21 mouse cellular contexts compared by ENCODE assay signal in the genomic region with DNA sequence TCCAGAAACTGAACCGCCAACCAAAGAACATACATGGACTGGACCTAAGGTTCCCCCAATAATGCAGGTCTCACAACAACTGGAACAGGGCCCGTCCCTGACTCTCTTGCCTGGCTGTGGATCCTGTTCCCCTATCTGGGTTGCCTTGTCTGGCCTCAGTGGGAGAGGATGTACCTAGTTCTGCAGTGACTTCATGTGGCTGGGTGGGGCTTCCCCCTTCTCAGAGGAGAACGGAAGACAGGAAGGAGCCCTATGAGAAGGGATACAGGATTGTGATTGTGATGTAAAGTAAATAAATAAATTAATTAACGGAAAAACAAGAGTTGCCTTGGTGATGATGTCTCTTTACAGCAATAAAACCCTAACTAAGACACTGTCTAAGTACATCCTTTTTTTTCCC. TPM values are rescaled to one million over a fixed set of nuclear protein-coding genes. Genes with fewer than 3 reads are reported as not detected.
A peak's percentile ranks its signal among the peaks of the same experiment; 100 is the strongest.
DNase-seq lines count a peak whose midpoint lies in the region; TF ChIP-seq lines count a peak whose summit lies in the region.
"Had no signal": no experiment of that assay in that cellular context is flagged by ENCODE, and none has a peak within 500 bp of the region (broad histone marks: within the 10 kb centered on the region; RNA-seq: fewer than 3 reads in every experiment).

No protein-coding gene starts in this region.

- H3K4me2 ChIP-seq in CH12.LX (ENCODE audit: insufficient read depth, low read depth, poor library complexity, severe bottlenecking) = no peak overlapping the region
- H3K4me2 ChIP-seq: embryonic facial prominence, embryonic 15.5 days; forebrain, embryonic 15.5 days; heart, embryonic 11.5 days; heart, embryonic 15.5 days; hindbrain, embryonic 15.5 days had no signal

- H3K4me3 ChIP-seq in CH12.LX (replicated peaks in 1 of 3; ENCODE audit: low read depth in 2 of 3, low read length in 2 of 3, poor library complexity in 1 of 3) = no peak overlapping the region
- H3K4me3 ChIP-seq: embryonic facial prominence, embryonic 15.5 days; erythroblast, embryonic 14.5 days; forebrain, embryonic 15.5 days; heart, adult 2 months; heart, embryonic 15.5 days; hindbrain, embryonic 10.5 days; hindbrain, embryonic 15.5 days had no signal

- DNase-seq in CD4-positive helper T cell, adult 2 months (ENCODE audit: low read depth, low spot score) = peak; percentile 11
- DNase-seq in CH12.LX (ENCODE audit: extremely low read depth) (peak; percentile 23), R1 (ENCODE audit: low read depth, low spot score) (peak; percentile 44)
- peak; percentile 26 for DNase-seq in induced T-regulatory cell, adult 2 months (ENCODE audit: low read depth)
- no peak for DNase-seq in kidney, postnatal 10 days
- DNase-seq in right cerebral cortex, postnatal 10 days (ENCODE audit: low spot score in 2 of 2) = no peak
- DNase-seq in urinary bladder, adult 18-20 months (ENCODE audit: low spot score in 2 of 2) = no peak
- DNase-seq: adrenal gland, postnatal 36 days; cerebellum, adult 2 months; cerebellum, postnatal 10 days; embryo, embryonic 11 days; gastrocnemius, postnatal 36 days; heart, adult 2 months; kidney, adult 11 months had no signal

- dilution Hi-C loops in CH12.LX (cut with MboI; ENCODE audit: extremely low pct_ligation_motif_present, extremely low pct_unique_long_range_greater_than_20kb, low sequenced_read_pairs) = no loop called here

- H3K79me2 ChIP-seq in CH12.LX (replicated peaks; ENCODE audit: control insufficient read depth, extremely low read depth, insufficient read depth, poor library complexity, severe bottlenecking) = no peaks in the 10 kb centered on the region

- no peak for TF ChIP-seq EP300 in CH12.LX (IDR thresholded peaks at IDR 0.05; ENCODE audit: low read length)

- TF ChIP-seq POLR2A in CH12.LX (IDR thresholded peaks at IDR 0.05; ENCODE audit: low read depth, low read length) = no peak

- H3K27ac ChIP-seq in CH12.LX (ENCODE audit: insufficient read depth, low read depth) = no peak overlapping the region
- H3K27ac ChIP-seq: embryonic facial prominence, embryonic 15.5 days; forebrain, embryonic 15.5 days; heart, adult 2 months; heart, embryonic 15.5 days; hindbrain, embryonic 10.5 days; hindbrain, embryonic 15.5 days had no signal

- H3K36me3 ChIP-seq in CH12.LX (replicated peaks in 1 of 2; ENCODE audit: control insufficient read depth in 1 of 2, insufficient read depth in 1 of 2, low read length in 1 of 2) = no peaks in the 10 kb centered on the region
- H3K36me3 ChIP-seq: embryonic facial prominence, embryonic 15.5 days; forebrain, embryonic 15.5 days; heart, embryonic 15.5 days; hindbrain, embryonic 10.5 days; hindbrain, embryonic 15.5 days had no signal

- no peak overlapping the region for H3K9ac ChIP-seq in CH12.LX (ENCODE audit: insufficient read depth, low read depth)
- H3K9ac ChIP-seq: embryonic facial prominence, embryonic 15.5 days; forebrain, embryonic 15.5 days; heart, embryonic 15.5 days; hindbrain, embryonic 15.5 days had no signal

- H3K27me3 ChIP-seq in CH12.LX (replicated peaks) = no peaks in the 10 kb centered on the region
- H3K27me3 ChIP-seq: embryonic facial prominence, embryonic 15.5 days; forebrain, embryonic 15.5 days; heart, embryonic 15.5 days; hindbrain, embryonic 15.5 days had no signal

- in situ Hi-C loops in CH12.LX (cut with MboI; ENCODE audit: low pct_ligation_motif_present, low pct_unique_long_range_greater_than_20kb, low sequenced_read_pairs) = loop anchor here (5.0 to 25.0 kb wide), 2 partner anchors 424 to 544 kb away; no protein-coding TSS in a partner anchor

- TF ChIP-seq RAD21 in CH12.LX (IDR thresholded peaks at IDR 0.05; ENCODE audit: low read depth, low read length) = no peak

- no peak for TF ChIP-seq CTCF in CH12.LX (conservative IDR thresholded peaks at IDR 0.05 in 1 of 2, IDR thresholded peaks at IDR 0.05 in 1 of 2; ENCODE audit: low read depth in 2 of 2, low read length in 2 of 2)

- peaks cover 0 to 7% of the 10 kb centered on the region in 2 experiments; a peak in 2 of 4 replicates for H3K4me1 ChIP-seq in CH12.LX (ENCODE audit: control insufficient read depth in 1 of 2, insufficient read depth in 2 of 2)
- H3K4me1 ChIP-seq: embryonic facial prominence, embryonic 15.5 days; forebrain, embryonic 15.5 days; heart, embryonic 15.5 days; hindbrain, embryonic 10.5 days; hindbrain, embryonic 15.5 days had no signal

- no peaks in the 10 kb centered on the region for H3K9me3 ChIP-seq in CH12.LX (replicated peaks; ENCODE audit: low read length)
- H3K9me3 ChIP-seq: embryonic facial prominence, embryonic 15.5 days; forebrain, embryonic 15.5 days; heart, embryonic 15.5 days; hindbrain, embryonic 10.5 days; hindbrain, embryonic 15.5 days had no signal

TF ChIP-seq in CH12.LX, 34 proteins besides CTCF, POLR2A, EP300 and RAD21:
- no peak for TF ChIP-seq TBP (conservative IDR thresholded peaks at IDR 0.05; ENCODE audit: low read depth, low read length)
- no peak for TF ChIP-seq CHD1 (IDR thresholded peaks at IDR 0.05; ENCODE audit: low read depth, low read length)
- TF ChIP-seq ZMIZ1 (IDR thresholded peaks at IDR 0.05; ENCODE audit: low read depth, low read length) = no peak
- no peak for TF ChIP-seq TCF12 (IDR thresholded peaks at IDR 0.05; ENCODE audit: low read depth, low read length)
- no peak for TF ChIP-seq MAZ (IDR thresholded peaks at IDR 0.05; ENCODE audit: low read depth, low read length)
- TF ChIP-seq BHLHE40 (IDR thresholded peaks at IDR 0.05; ENCODE audit: low read depth, low read length) = no peak
- no peak for TF ChIP-seq HCFC1 (IDR thresholded peaks at IDR 0.05; ENCODE audit: low read depth, low read length)
TF ChIP-seq in CH12.LX: peak in this region for 0.

RNA-seq across cellular contexts. Expression of a gene that starts 6.7 kb away (rescaled TPM):
- total RNA-seq in CH12.LX (2012; rRNA removed) (0.17 and 0.46 TPM in 2 replicates), CH12.LX (2014; rRNA removed) (3.1 and 4.6 TPM in 2 replicates)
- polyA plus RNA-seq in CH12.LX (2012; ENCODE audit: insufficient read length, low read depth) = 1.6 and 1.7 TPM in 2 replicates

Comparison
In these comparisons a context has a peak if more than half of its experiments do, and no peak if none do; other contexts are left out.
1. DNase-seq: peak in CD4-positive helper T cell, adult 2 months (single experiment), CH12.LX (single experiment), R1 (single experiment) and induced T-regulatory cell, adult 2 months (single experiment); none in kidney, postnatal 10 days (single experiment), right cerebral cortex, postnatal 10 days (0 of 2) and urinary bladder, adult 18-20 months (0 of 2).